Mouse (Mus musculus) erythroblast, embryonic 14.5 days (primary cell): ENCODE results near the gene Prlr. TPM values are rescaled to one million over a fixed set of nuclear protein-coding genes. Genes with fewer than 3 reads are reported as not detected.

Experiments used
- H3K27me3 ChIP-seq: 2 replicates; pipeline ENCODE4 v1.6.1; 2012; ENCODE audit warnings: inconsistent platforms; ENCODE audit not compliant: control insufficient read depth
- H3K36me3 ChIP-seq: 2 replicates; pipeline ENCODE4 v1.6.1; 2012; ENCODE audit warnings: mild to moderate bottlenecking, inconsistent platforms; ENCODE audit not compliant: control insufficient read depth
- H3K4me1 ChIP-seq: 2 replicates; pipeline ENCODE4 v1.6.1; 2012; ENCODE audit warnings: inconsistent platforms; ENCODE audit not compliant: control insufficient read depth
- H3K4me3 ChIP-seq: replicated peaks from 2 replicates; pipeline ENCODE3; 2012; ENCODE audit warnings: moderate library complexity, mild to moderate bottlenecking, inconsistent platforms
- H3K9me3 ChIP-seq: 2 replicates; pipeline ENCODE4 v1.6.1; 2012; ENCODE audit warnings: low read length, inconsistent platforms, mixed read lengths; ENCODE audit not compliant: control insufficient read depth
- GATA1 ChIP-seq: IDR thresholded peaks from 2 replicates; pipeline ENCODE4 v1.6.1; 2012; ENCODE audit warnings: low read length, inconsistent platforms, mixed read lengths
- TAL1 ChIP-seq: IDR thresholded peaks from 3 replicates; pipeline ENCODE4 v1.6.1; 2012; ENCODE audit warnings: low read length, inconsistent platforms, mixed read lengths
- polyA plus RNA-seq: library from polyadenylated mRNA; stranded (reverse); fragments of >175 nt; gene quantifications from 2 replicates; pipeline ENCODE4 v1.2.3, GENCODE M21; 2012

Gene Prlr
- polyA plus RNA-seq, 1 experiment = not detected

DNA sequence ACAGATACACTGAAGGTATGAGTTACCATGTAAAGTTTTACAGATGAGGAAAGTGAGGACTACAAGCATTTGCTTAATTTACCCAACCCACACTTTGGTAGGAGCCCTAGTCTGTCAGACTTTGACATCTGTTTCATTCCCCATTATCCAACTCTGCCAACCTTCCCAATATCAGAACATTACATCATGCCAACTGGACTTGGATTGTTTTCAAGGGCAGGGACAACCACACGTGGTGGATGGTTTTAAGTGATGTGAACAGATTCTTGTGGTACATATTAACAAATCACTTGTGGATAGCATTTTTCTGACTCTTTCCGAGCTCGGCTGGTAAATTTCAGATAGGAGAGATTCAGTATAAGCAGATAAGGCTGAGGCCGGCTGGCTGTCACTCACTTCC, 3.7 kb downstream of the Prlr start:
- peaks cover 14% of the 10 kb centered on the region for H3K27me3 ChIP-seq
- no peaks in the 10 kb centered on the region for H3K9me3 ChIP-seq
- no peaks in the 10 kb centered on the region for H3K36me3 ChIP-seq
- no peaks in the 10 kb centered on the region for H3K4me1 ChIP-seq
- no peak for TF ChIP-seq GATA1
- no peak overlapping the region for H3K4me3 ChIP-seq

GRCm38 (mm10) chr15:10192101-10192630, 15.1 kb downstream of the Prlr start:
- H3K4me1 ChIP-seq = no peaks in the 10 kb centered on the region
- no peaks in the 10 kb centered on the region for H3K27me3 ChIP-seq
- TF ChIP-seq GATA1 (no peak), TAL1 (no peak)
- H3K4me3 ChIP-seq = no peak overlapping the region
- no peaks in the 10 kb centered on the region; the same call in 1 of the 2 replicates for H3K9me3 ChIP-seq
- H3K36me3 ChIP-seq = no peaks in the 10 kb centered on the region

GRCm38 (mm10) chr15:10200991-10201390, 24.0 kb downstream of the Prlr start:
- H3K27me3 ChIP-seq = no peaks in the 10 kb centered on the region
- no peaks in the 10 kb centered on the region for H3K36me3 ChIP-seq
- no peaks in the 10 kb centered on the region for H3K9me3 ChIP-seq
- TF ChIP-seq GATA1 (no peak), TAL1 (no peak)
- H3K4me3 ChIP-seq = no peak overlapping the region
- H3K4me1 ChIP-seq = no peaks in the 10 kb centered on the region

- Histone ChIP-seq H3K27me3 (no peaks in the 10 kb centered on the region), H3K4me1 (no peaks in the 10 kb centered on the region), H3K9me3 (no peaks in the 10 kb centered on the region), H3K4me3 (no peak overlapping the region), H3K36me3 (no peaks in the 10 kb centered on the region)
- no peak for TF ChIP-seq TAL1
- no peak for TF ChIP-seq GATA1
Measured at GRCm38 (mm10) chr15:10202504-10203302, 25.7 kb downstream of the Prlr start.

DNA sequence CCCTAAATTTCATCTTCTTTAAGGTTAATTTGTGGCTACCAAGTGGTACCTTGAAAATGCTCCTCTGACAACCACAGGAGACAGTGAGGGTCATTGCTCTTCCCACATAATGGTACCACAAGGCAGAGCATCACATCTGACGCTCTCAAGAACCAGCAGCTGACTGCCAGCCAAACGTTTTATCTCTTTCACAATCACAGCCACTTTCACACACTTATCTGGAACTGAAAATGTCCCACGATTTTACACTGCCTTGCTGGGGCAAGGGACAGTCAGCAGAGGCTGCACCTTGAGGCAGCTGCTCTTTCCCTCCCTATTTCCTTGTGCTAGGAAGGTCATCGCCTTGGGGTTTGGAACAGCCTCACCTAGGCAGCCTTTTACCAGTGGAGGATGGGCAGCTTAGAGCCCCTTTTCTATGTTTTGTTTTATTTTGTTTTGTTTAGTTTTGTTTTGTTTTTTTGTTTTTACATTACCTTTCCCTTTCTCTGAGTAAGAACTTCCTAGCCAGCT, 33.3 kb downstream of the Prlr start:
- H3K36me3 ChIP-seq = no peaks in the 10 kb centered on the region
- no peaks in the 10 kb centered on the region for H3K9me3 ChIP-seq
- no peaks in the 10 kb centered on the region for H3K4me1 ChIP-seq
- H3K27me3 ChIP-seq = no peaks in the 10 kb centered on the region
- no peak overlapping the region for H3K4me3 ChIP-seq
- TF ChIP-seq TAL1 = no peak
- no peak for TF ChIP-seq GATA1

- TF ChIP-seq TAL1 (no peak), GATA1 (no peak)
- no peaks in the 10 kb centered on the region for H3K9me3 ChIP-seq
- no peaks in the 10 kb centered on the region for H3K27me3 ChIP-seq
- H3K36me3 ChIP-seq = no peaks in the 10 kb centered on the region
- no peaks in the 10 kb centered on the region for H3K4me1 ChIP-seq
- no peak overlapping the region for H3K4me3 ChIP-seq
Measured at GRCm38 (mm10) chr15:10211992-10212391, 35.0 kb downstream of the Prlr start.

DNA sequence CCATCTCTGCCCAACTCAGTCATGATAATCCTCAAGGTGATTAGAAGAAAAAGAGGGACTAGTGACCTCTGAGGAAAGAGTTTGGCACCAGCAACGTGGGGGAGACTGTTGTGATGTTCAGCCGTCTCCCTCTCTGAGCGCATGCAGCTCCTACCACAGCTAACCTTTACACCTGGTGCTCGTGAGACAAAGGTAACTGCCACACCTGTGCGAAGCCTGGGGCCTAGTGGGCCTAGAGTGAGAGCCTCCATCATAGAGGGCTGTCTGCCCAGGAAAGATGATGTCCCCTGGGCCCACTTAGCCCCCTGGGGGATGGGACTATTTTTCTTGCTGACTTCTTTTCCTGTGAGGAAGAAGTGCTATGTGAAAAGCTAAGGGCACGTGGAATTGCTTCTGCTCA, 36.2 kb downstream of the Prlr start:
- Histone ChIP-seq H3K4me3 (no peak overlapping the region), H3K4me1 (no peaks in the 10 kb centered on the region), H3K27me3 (no peaks in the 10 kb centered on the region), H3K9me3 (no peaks in the 10 kb centered on the region), H3K36me3 (no peaks in the 10 kb centered on the region)
- TF ChIP-seq TAL1 (no peak), GATA1 (no peak)

DNA sequence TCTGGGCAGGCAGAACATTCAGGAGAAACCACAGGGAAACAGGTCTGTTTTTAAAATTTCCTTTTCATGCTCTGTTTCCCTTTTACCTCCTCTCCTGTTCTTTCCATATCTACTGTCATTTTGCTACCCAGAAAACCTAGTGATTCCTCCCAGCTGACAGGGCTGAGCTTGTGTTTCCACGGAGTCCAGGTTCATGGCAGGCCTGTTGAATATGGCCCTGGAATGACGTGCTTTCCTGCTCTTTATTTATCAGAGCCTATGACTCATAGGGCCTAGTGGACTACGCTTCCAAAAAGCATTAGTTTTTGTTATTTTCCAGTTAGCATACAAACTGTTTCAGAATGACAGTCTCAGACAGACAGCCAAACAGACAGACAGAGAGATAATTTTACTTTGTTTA, 36.7 kb downstream of the Prlr start:
- Histone ChIP-seq H3K4me3 (no peak overlapping the region), H3K4me1 (no peaks in the 10 kb centered on the region), H3K36me3 (no peaks in the 10 kb centered on the region), H3K9me3 (no peaks in the 10 kb centered on the region), H3K27me3 (no peaks in the 10 kb centered on the region)
- TF ChIP-seq TAL1 (no peak), GATA1 (no peak)

DNA sequence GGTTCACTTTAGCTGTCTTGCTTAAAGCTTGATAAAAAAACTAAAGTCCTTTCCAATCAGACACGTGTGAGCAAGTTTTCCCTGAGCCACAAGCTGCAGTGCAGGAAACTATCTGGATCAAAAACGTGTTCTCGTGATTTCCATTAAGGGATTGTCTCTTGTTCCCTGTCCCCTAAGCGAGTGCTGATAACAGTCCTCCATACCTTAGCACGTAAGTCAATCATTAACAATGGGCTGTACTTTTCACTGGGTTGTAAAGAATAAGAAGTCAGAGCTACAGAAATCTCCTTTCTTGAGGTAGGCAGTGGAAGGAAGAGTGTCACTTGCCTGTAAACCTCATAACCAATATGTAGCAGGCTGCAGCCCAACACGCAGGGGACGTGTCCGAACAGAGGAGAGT, 38.7 kb downstream of the Prlr start:
- no peaks in the 10 kb centered on the region for H3K36me3 ChIP-seq
- no peaks in the 10 kb centered on the region for H3K9me3 ChIP-seq
- H3K4me3 ChIP-seq = no peak overlapping the region
- no peaks in the 10 kb centered on the region for H3K4me1 ChIP-seq
- TF ChIP-seq TAL1 (no peak), GATA1 (no peak)
- H3K27me3 ChIP-seq = no peaks in the 10 kb centered on the region

GRCm38 (mm10) chr15:10216189-10216588, 39.2 kb downstream of the Prlr start:
- Histone ChIP-seq H3K36me3 (no peaks in the 10 kb centered on the region), H3K9me3 (no peaks in the 10 kb centered on the region), H3K27me3 (no peaks in the 10 kb centered on the region), H3K4me3 (no peak overlapping the region), H3K4me1 (no peaks in the 10 kb centered on the region)
- TF ChIP-seq TAL1 = no peak
- no peak for TF ChIP-seq GATA1
